Mouse (Mus musculus) adrenal gland, postnatal 14 days (tissue): ENCODE measurements around the gene Soga1. TPM values are rescaled to one million over a fixed set of nuclear protein-coding genes. Genes with fewer than 3 reads are reported as not detected.
A peak's percentile ranks its signal among the peaks of the same experiment; 100 is the strongest.

Experiments
- DNase-seq: peaks from one replicate; pipeline ENCODE4 v3.0.0; 2021; ENCODE audit warnings: mixed read lengths
- total RNA-seq: library from RNA; stranded (reverse); gene quantifications from 2 replicates; pipeline ENCODE4 v1.2.3, GENCODE M21; 2021

Gene Soga1
- total RNA-seq, 1 experiment from 2014 or later = 31.9 TPM

DNA sequence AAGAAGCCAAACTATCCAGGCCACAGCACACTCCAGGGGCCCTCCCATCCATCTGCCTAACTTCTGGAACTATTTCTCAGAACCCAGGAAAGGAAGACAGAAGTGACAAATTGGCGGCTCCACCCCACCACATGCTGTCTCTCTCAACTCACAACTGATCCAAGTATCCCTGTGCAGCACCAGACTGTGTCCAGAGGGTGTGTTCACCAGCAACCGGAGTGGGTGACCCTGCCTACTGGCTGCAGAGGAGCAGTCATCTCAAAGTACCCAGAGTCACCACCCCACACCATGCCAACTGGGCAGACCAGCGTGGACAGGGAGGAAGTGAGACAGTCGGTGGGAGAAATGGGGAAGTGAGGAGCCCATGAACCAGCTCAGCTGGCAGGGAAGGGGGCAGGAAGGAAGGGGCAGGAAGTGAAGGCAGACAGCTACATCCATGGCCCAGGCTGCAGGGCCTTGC is 15.8 kb downstream of the Soga1 start:
- DNase-seq = peak; percentile 49

DNA sequence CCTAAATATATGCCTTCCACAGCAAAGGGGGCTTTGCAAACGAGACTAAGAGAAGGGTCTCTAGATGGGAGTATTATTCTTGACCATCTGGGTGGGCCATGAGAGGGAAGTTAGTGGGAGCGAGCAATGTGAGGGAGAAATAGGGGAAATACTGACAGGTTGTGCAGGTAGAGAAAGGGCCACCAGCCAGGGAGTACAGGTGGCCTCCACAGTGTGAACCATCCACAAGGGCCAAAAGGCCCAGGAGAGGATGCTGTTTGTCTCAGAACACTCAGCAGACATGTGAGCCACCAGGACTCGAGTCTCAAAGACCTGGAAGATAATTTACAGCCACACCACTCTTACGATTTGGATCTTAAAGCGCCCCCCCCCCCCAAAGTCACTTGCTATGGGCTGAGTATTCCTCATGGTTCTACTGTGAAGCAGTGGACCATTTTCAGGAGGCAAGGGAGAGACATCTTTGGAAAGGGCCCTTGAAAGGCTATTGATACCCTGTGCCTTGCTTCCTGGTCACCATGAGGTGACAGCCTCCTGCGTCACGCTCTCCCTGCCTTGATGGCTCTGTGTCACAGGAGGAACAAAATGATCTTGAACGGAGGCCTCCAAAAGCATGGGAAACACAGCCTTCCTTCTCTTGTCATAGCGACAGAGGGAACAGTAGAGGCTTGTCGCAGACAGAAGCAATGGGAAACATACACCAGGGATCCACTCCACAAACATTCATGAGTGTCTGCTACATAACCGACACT is 18.3 kb downstream of the Soga1 start:
- DNase-seq = no peak

DNA sequence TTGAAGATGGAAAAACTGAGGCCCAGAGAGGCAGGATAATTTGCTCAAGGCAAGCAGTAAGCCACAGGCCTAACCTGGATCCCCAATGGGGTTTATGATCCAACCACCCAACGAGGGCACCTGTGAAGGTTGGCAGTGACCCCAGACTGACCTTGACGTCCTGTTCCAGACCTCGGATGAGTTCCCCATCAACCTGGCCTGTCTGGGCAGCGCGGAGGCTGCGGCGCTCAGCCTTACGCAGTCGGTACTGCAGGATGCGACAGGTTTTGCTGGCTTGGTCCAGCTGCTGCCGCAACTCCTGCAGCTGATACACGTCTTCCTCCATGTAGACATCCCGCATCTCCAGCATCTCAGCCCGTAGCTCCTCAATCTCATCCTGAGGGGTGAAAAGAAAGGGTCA is 19.0 kb downstream of the Soga1 start:
- no peak for DNase-seq

DNA sequence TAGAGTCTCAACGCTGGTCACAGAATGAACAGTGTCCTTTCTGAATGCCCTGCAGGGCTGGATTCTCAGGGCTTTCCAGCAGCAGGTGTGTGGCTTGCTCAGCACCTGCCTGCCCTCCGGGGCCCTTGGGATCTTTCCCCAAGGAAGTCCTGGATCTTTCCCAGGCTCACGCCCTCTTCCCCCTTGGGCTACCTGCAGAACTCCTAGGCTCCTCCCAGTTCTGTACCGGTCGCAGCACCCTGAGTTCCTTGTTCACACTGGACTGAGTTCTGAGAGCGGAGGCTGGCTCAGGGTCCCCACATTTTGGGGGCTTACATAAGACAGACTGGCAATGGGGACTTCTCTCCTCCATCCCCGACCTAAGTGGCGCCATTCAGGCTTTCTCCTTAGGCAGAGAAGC is 19.9 kb downstream of the Soga1 start:
- no peak for DNase-seq

DNA sequence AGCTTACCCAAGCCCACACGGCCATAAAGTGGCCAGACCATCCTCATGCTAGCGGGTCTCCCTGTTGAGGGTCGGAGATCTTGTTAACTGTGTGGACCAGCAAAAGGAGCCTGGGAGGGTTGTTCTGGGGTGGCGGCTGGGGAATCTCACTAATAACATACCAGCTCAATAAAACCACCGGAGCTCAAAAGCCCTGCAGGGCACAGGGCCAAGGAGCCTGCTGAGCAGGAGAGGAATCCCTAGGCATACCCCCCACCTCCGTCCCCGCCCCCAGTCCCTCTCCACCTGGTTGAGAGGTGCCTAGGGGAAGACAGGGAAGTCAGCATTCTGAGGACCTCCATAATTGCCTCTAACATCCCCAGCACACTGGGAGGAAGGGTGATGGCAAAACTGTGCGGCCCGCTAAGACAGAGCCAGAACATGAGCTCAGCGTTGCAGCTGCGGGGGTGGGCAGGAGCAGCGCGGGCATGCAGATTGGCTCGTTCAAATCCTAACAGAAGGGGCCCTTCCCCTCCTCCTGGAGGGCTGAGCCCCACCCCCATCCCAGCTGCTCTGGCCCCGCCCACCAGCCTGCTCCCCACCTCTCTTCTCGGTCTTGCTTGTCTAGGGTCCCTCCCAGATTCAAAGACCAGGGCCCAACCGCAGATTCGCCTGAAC is 20.6 kb downstream of the Soga1 start:
- peak; percentile 68 for DNase-seq

DNA sequence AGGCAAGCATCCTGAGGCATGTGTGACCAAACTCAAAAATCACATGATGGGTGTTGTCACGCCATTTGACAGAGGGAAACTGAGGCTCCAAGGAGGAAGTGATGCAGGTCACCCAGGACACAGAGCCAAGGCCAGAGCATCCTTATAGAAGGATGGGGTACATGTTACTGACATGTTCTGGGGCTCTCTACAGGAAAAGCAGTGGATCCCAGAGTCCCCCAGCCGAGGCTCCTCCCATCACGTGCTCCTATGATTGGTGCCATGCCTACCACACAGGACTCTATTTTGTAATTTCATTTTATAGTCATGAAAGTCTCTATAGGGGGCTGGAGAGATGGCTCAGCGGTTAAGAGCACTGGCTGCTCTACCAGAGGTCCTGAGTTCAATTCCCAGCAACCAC is 21.3 kb downstream of the Soga1 start:
- DNase-seq = no peak

DNA sequence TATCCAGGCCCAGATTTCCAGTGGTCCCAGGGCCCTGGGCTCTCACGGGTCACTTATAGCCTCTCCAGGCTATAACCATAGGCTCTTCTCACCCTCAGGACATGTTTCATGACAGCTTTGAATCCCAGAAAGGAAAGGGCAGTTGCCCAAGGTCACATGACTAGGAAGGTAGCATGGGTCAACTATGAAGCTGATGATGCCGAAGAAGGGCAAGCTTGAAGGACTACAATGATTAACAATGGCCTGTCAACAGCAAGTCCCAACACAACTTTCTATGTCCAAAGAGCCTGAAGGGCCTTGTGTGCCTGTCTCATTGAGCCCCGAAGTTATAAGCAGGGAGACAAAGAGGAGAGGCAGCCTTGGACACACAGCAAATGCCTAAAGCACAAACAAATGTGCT is 21.9 kb downstream of the Soga1 start:
- DNase-seq = peak; percentile 46

DNA sequence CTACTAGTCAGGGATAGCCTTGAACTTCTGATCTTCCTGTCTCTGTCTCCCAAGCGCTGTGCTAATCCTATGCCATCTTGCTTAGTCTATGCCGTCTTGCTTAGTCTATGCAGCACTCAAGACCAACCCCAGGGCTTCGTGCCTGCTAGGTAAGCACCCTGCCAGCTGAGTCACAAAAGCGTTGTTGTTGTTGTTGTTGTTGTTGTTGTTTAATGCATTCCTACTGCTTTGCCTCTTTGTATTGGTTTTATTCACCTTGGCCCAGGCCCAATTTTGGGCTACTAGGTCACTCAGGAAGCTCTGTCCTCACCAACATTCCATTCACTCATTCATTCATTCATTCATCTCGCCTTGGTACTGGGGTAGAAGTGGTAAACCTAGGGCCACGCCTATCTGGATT is 23.3 kb downstream of the Soga1 start:
- DNase-seq = no peak

DNA sequence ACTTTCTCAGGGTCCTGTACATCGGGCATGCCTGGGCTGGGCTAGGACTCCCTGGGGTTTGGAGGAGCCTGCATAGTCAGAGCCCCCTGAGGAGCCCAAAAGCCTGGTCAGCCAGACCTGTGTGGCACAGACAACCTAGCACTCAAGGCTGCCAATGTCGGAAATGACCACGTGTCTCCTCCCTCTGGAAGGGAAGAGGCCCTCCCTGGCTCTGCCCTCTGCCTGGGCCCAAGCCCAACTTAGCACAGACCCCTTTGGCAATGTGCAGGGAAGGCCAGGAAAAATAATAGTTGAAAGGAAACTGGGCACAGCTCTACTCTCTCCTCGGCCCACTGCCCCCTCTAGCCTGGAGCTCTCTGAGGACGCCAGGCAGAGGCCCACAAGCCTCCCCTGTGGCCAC is 24.2 kb downstream of the Soga1 start:
- DNase-seq = peak; percentile 79

DNA sequence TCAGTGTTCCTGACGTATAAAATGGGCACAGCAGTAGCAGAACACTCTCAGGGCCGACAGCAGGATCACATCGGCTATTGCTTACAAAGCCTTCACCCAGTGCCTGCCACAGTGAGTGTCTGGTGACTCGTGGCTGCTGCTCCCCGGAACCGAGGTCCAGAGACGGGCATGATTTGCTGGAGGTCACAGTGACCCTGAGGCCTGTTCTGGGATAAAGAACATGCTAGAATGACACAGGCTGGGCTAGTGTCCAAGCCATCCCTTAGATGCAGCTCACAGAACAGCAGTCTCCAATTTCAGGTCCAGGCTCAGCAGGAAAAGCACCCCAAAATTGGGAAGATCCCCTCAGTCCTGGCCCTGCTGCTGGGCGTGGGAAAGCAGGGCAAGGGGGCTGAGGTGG is 24.8 kb downstream of the Soga1 start:
- peak; percentile 91 for DNase-seq

DNA sequence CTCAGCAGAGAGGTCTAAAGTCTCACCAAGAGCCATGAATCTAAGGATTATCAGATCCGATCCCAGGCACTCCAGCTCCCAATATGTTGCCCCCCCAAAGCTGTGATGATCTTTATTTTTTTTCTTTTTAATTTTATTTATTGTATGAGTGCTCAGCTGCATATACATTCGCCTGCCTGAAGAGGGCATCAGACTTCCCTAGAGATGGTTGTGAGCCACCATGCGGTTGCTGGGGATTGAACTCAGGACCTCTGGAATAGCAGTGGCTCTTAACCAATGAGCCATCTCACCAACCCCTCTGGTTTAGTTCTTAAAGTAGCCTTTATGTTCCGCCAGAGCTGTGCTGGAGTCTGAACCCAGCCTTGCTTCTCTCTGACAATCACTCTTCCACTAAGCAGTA is 25.3 kb downstream of the Soga1 start:
- DNase-seq = no peak

DNA sequence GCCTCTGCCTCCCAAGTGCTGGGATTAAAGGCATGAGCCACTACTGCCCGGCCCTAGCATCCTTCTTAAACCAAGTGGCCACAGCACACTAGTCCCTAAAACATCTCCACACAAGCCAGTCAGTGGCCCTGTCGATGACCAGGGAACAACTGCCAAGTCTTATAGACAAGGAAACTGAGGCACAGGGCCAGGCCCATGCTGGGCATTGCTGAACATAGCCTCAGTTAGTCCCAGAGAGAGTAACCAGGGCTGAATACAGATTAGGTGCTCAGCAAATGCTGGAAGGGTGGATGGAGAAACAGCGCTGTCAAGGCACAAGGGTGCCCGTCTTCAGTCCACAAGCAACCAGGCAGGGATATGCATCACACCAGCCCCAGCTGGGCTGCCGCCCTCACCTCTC is 25.9 kb downstream of the Soga1 start:
- DNase-seq = no peak

DNA sequence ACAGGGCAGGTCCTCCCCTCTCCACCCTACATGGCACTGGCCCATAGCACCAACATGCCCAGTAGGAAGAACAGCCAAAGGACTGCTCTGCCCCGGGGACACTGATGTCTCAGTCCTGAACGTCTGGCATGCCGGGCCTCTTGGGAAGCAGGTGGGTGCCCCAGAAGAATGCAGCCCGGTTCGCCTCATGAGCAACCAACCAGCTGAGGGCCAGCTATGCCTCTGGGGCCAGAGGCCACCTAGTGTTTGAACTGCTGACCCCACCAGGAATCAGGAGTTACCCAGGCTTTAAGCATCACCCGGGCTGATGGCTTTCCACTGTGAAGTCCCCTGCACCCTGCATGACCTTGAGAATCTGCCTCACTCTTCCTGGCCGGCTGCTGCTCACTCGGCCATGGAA is 26.6 kb downstream of the Soga1 start:
- peak; percentile 52 for DNase-seq

DNA sequence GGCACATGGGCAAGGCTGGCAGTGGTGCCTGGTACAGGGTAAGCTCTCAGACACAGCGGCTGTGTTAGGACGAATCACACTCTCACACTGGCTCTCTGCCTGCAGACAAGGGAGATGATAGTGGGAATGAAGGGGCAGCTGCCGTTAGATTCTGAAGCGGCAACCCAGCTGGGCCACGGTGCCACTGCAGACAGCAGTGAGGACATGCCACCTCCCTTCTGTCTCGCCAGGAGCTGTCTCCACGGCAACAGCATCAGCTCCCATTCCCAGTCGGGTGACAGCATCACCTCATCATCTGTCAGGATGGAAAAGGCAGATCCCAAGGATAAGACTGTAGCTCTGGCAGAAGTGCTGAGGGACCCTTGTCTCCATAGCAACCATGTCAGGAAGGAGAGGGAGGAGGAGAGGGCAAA is 29.2 kb downstream of the Soga1 start:
- DNase-seq = no peak

DNA sequence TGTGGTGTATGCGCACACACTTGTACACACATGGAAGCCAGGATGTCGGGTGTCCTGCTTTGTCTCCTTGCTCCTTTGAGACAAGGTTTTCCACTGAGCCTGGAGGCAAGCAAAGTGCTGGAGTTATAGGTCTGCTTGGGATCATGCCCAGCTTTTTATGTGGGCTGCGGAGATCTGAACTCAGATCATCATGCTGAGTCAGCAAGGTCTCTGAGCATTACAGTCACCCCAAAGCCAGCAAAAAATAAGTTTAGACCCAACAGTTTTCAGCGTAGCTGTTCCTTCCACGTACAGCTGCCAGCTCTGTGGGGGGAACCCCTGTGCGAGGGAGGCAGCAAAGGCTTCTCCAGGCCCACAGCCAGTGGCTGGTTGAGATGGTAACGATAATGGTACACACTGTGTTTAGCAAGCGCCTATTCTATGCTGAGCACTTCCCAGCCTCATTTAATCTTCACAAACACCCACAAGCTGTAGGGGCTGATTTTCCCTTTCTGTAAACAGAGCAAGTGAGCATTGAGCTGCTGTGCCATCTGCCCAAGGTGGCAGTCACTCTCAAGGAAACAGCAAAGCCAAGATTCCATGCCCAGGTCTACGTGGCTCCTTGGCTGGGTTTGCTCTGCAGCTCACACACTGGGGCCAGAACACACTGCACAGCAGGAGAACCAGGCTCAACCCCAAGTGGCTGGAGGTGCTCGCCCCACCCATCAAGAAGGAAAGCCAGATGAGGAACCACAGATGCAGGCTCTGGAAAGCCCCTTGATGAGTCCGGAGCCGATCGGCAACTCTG is 30.5 kb downstream of the Soga1 start:
- no peak for DNase-seq

DNA sequence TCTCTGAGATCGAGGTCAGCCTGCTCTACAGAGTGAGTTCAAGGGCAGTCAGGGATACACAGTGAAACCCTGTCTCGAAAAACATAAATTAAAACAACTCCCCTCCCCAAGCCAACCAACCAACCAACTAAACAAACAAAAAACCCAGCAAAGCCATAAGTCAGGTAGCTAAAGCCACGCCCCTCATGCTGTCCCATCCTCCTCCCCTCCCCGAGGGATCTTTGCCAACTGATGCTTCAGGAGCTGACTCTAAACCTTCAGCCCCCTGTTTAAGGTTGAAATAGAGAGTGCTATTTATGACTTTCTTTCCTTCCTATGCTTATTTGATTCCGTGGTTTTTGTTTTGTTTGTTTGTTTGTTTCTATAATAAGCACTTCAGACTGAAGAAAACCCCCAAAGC is 32.1 kb downstream of the Soga1 start:
- no peak for DNase-seq

DNA sequence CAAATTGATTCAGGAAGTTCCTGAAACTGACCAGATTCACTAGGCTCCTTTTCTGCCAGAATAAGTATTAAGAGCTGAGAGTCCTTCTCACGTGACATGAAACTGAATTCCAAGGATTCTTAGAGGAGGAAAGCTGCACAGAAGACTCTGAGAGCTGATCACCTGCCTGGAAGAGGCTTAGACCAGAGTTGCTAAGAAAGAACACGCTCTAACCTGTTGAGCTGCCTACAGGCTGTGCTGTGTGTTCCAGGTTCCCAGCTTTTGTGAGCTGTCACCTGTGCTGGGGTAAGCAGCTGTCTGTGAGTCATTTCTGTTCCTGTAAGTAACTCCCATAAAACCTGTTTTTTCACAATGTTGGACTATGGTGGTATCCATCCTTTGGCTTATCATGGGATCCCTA is 33.1 kb downstream of the Soga1 start:
- no peak for DNase-seq

DNA sequence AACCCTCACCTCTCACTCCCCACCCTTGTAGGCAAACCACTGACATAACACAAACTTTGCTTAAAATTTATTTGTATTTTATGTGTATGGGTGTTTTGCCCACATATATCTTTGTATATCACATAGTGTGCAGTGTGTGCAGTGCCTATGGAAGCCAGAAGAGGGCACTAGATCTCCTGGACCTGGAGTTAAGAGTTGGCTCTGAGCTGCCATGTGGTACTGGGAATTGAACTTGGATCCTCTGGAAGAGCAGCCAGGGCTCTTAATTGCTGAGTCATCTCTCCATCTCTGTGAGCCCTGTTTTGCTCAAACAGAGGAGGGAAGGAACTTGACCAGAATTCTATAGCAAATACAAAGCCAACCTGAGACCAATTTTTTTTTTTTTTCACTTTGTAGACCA is 35.1 kb downstream of the Soga1 start:
- no peak for DNase-seq

DNA sequence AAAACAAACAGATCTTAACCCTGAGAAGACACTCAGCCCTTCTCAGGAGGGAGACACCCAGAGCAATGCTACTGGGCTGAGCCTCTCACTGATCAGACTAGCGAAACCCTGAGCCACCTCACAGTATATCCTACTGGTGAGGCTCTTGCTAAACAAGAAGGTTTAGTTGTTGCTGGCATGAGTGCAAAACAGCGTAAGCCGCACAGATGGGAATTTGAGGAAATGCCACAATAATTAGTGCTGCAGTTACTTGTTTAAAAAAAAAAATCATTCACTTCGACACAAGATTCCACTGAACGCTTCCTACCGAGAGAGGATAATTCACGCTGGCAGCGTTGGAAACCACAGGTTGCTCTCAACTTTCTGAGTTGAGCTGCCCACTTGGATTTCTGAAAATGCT is 35.5 kb downstream of the Soga1 start:
- no peak for DNase-seq

DNA sequence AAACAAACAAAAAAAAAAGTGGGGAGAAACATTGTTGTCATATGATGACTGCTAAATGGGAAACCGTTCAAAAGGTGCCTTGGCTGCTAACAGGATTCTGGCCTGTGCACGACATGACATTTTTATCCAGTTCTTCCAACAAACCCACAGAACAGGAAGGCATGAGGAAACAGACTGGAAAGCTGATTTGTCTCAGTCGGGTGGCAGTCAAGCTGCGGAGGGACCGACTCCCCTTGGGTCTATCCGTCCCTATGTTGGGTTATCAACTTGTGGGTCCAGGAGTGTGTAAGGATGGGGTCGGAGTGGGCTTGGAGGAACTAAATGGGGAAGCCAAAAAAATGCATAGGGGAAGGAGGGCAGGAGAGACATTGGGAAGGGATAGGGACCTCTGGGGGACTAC is 37.6 kb downstream of the Soga1 start:
- no peak for DNase-seq

DNA sequence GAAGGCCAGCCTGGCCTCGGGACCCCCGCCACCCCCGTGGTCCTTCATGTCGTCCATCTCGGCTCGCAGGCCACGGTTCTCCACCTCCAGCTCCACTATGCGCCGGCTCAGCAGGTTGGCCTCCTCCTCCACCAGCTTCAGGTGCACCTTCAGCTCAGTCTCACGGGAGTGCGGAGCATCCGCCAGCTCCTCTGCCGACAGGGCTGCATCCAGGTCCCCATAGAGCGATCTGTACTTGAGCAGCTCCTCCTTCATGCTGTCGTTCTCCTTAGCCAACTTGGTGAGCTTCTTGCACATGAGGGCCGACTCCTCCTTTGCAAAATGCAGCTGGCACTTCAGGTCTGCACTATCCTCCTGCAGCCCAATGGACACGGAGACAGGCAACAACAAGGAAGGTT is 38.4 kb downstream of the Soga1 start:
- DNase-seq = no peak

DNA sequence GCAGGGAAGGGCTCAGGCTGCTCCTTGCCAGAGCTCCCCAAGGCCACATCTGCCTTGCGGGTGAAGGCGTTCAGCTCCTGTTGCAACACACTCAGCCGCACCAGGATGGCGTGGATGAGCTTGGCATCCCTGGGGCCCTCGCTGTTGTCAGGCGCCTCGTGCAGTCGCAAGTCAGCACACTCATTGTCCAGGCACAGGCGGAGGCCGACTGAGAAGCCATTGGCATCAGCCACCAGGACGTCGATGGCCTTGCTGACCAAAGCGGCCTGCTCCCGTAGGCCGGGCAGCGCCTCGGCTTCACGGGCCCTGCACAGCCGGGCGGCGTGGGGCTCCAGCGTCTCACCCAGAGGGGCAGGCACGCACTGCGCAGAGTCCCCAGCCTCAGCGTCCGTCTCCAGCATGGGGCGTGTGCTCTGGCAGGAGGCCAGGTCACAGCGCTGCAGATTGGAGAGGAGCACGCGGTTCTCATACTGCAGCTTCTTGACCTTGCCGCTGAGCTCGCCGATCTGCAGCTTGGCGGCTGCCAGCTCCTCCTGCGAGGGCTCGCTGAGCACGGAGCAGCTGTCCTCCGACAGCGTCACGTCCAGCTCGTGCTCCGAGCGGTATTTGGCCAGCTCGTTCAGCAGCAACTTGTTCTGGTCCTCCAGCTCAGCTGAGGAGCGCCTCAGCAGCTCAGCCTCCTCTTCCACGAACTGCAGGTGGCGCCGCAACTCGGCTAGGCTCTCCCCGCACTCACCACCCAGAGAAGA is 39.0 kb downstream of the Soga1 start:
- peak; percentile 69 for DNase-seq

DNA sequence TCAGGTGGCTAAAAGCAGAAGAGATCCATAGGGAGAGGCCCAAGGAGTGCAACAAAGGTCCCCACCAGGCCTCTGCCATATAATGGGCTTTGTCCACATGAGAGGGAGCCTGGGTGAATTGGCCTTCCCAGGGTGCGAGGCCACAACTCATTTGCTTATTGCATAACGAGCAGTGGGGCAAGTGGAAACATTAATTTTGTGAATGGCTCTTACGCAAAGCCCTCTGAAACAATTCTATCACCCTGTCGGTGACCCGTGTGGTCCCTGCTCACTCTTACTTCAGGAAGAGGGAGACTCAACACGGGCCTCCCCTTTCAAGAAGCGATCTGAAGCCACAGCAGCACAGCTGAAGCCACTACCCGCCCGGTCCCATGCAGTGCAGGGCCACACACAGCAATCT is 41.8 kb downstream of the Soga1 start:
- peak; percentile 47 for DNase-seq
